Mouse (Mus musculus) heart, adult 8-10 months (tissue): ENCODE results near the gene Lst1. TPM values are rescaled to one million over a fixed set of nuclear protein-coding genes. Genes with fewer than 3 reads are reported as not detected.

Source experiments
- DNase-seq: peaks from one replicate; pipeline ENCODE4 v3.0.0; 2022; ENCODE audit warnings: low spot score
- total RNA-seq, 4 experiments: library from RNA; stranded (reverse); gene quantifications; 2 replicates each; pipeline ENCODE4 v1.2.4; 2022

Lst1 gene
- total RNA-seq, 4 experiments from 2014 or later = 1.8 to 3.6 (median 2.6) TPM

DNA sequence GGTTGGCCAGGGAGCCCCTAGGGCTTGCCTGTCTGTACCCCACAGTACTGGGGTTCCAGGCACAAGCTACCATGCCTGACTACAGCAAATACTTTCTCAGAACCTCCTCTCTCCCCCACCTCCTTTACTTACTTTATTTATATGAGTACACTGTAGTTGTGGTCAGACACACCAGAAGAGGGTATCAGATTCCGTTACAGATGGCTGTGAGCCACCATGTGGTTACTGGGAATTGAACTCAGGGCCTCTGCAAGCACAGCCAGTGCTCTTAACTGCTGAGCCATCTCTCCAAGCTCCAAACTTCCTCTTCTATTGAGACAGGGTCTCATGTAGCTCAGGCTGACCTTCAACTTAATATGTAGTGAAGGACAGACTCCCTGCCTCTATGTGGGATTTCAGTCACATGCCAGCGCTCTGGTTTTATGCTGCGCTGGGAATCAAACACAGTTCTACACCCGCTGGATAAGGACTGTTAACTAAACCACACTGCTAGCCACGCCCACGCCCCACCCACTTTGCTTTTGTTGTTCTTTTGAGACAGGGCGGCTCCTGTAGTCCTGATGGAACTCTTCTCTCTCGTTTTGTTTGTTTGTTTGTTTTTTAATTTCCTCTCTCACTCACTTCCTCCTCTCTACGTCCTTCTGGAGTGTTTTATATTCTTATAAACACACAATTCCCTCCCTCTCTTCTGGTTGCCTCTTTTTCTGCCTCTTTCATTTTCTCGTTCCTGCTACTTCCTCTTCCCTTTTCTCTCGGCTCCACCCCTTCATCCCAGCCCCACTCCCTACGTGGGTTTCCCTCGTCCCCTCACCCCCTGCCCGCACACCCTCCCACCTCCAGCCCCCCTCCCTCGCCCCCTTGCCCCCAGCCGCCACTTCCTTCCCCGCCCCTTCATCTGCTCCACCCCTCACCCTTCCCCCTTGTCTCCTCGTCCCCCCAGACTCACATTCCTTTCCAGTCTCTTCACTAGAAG is 2.3 kb downstream of the Lst1 start:
- DNase-seq = peak; percentile 77

DNA sequence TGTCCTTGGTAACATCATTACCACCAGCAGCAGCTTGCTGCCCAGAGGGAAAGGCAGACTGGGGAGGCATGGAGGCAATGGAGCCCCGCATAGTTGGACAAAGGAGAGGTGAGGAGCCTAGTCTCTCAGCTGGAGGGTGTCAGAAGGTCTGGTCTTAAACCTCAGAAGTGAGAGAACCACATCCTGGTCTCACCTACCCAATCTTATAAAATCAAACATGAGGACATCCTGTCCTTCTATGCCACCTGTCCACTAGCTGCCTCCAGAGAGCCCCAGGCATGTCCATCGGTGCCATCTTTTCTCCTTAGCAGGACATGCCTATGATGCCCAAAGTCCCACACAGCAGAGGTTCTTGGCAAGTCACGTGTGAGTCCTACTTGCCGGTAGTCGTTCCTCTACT is 8.1 kb downstream of the Lst1 start:
- DNase-seq = no peak

GRCm38 (mm10) chr17:35178528-35178927 is 9.7 kb downstream of the Lst1 start:
- DNase-seq = peak; percentile 73

GRCm38 (mm10) chr17:35175968-35176367 is 12.3 kb downstream of the Lst1 start, which contains the start of gene Aif1:
Gene Aif1, minus strand, starts transcription at chr17:35176068.
- DNase-seq = no peak

DNA sequence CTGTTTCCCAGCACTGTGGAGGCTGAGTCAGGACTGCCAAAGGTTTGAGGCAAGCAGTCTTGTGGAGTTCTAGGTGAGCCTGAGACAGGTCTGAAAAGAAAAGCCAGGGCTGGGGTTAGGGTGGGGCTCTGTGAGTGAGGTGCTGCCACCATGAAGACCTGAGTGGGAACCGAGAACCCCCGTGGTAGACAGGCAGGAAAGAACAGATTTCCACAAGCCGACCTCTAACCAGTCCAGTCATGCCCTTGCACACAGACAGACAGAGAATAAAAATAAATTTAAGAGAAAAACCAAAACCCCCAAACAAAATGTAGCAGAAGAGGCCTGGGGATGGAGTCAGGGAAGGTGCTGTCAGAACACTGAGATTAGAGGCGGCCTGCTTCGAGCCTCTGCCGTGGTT is 12.9 kb downstream of the Lst1 start:
- no peak for DNase-seq

- DNase-seq = no peak
Observed at GRCm38 (mm10) chr17:35174201-35174977, 13.8 kb downstream of the Lst1 start.

DNA sequence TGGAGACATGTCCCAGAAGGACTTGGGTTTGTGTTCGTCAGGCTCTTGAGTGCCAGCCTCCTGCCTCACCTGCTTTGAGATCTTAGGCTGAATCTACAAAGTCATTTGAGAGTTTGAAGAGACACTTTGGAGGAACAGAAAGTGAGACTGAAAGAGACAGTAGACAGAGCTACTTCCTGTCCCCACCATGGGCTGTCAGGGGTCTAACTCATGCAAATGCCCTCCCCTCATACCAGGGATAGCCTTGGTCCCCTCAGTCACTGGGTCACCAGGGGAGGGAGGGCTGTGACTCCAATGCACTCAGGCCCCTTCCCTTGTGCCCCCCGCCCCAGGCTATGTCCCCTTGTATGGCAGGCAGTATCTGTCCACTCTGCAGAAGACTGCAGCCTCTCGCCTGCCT is 14.9 kb downstream of the Lst1 start:
- no peak for DNase-seq

- DNase-seq = no peak
Observed at GRCm38 (mm10) chr17:35172445-35173234, 15.6 kb downstream of the Lst1 start.

- no peak for DNase-seq
Observed at GRCm38 (mm10) chr17:35168541-35169207, 19.6 kb downstream of the Lst1 start.

DNA sequence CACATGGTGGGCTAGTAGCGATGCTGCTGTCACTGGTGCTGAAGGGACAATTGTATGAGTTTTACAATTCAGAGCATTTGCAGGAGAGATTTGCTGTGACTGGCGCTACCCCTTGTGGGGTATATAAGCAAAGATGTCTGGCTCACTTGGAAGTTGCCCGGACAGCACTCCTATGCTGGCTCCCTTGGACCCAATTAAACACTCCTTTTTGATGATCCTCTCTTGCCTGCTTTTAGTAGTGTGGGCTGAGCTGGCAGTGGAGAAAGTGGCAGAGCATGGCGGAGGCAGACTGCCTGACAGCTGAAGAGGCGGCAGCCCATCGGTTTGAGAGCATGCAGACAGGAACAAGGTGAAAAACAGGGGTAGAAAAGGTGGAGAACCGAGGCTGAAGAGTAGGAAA is 20.4 kb downstream of the Lst1 start:
- no peak for DNase-seq

DNA sequence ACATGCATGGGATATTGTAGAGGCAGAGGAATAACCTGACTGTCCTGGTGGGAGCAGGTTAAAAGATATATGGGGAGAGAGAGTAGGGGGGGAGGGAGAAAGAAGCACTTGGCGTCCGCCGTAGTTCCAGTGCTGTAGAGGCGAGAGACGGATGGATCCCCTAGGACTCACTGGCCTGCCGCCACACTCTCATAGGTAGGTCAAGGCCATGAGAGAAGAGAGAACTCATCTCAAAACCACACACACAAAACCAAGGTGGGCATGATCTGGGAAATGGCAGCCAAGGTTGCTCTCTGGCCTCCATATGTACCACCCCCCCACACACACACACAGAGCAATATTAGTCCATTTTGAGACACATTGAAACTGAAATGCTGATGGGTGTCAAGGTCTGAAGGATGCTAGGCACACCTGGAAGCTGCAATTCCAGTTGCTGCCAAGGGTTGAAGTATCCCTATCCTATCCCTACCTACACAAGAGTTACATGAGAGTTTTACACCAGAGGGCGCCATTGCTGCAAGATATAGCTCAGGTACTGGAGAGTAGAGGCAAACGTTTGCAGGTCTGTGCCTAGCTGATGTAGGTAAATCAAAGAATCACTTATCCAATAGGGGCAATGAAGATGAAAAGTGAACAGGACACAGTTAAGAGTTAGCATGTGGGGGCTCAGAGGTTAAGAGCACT is 21.7 kb downstream of the Lst1 start:
- peak; percentile 60 for DNase-seq

- DNase-seq = no peak
Observed at GRCm38 (mm10) chr17:35165451-35166155, 22.6 kb downstream of the Lst1 start.

DNA sequence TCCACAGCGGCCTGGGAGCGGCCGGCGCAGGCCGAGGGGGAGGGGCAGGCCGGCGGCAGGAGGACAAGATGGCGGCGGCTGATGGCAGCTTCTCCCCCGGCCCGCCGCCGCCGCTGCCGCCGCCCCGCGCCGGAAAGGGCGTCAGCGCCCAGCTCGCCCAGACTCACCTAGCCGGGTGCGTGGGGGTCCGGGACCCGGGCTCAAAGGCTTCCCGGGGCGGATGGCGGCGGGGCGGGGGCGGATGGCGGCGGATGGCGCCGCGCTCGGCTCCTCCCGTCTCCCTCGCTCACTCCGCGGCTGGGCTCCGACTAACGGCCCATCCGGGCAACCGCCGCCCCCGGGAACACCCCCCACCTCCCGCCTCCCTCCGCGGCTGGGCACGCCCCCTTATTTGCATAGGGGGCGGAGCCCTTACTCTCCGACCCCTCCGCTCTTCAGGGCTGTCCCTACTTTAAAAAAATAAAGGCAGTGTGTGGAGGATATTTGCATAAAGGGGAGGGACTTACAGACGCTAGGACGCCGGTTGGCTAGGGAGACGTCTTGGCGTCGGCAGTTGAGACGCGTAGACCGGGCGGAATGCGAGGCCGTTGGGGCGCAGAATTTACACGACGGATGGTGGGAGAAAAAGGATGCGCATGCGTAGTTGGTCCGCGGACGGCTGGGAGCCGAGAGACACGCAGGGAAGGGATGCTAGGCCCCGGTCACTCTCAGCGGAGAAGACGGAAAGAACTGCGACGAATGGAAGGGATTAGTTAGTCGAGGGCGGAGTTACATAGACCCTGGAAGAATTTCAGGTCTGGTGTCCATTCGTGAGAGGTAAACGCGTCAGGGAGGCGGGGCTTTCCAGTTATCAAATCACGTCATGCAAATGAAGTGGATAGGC is 23.4 kb downstream of the Lst1 start, which contains the start of gene Prrc2a:
Gene Prrc2a, minus strand, starts transcription at position 330 of the 883 bp plus-strand sequence.
- peak; percentile 98 for DNase-seq

GRCm38 (mm10) chr17:35164218-35164567 is 24.0 kb downstream of the Lst1 start:
- no peak for DNase-seq

DNA sequence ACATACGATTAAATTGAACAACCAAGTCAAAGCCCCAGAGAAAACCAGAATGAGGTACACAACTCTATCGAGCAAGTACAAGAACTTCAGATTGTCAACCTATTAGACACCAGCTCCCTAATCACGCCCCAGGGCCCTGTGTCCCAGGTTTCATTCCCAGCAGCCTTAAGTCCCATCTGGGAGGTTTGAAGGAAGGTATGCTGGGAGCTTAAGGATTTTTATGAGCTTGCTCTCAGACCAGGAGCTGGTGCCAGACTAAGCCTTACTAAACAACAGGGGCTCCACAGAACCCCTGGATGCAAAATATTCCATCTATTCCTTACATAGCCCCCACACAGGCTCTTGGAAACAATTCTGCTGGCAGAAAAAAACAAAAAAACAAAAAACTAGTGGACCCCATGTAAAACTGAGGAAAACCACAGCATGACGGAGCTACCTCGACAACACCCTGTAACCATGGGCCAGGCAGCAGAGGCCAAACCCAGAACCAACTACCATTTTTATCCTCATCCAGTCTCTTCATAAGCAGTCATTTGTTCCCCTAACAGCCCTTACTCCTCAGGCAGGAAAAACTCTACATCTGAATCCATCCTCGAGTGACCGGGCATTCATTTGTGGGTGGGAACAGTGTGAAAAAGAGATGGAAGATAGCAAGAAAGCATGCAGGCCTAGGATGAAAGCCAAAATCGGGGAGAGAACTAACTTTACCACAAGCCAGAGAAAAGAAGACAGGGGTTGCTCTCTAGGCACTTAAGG is 24.7 kb downstream of the Lst1 start:
- DNase-seq = no peak

GRCm38 (mm10) chr17:35162730-35163129 is 25.5 kb downstream of the Lst1 start:
- DNase-seq = no peak

GRCm38 (mm10) chr17:35162121-35162520 is 26.1 kb downstream of the Lst1 start:
- DNase-seq = no peak

GRCm38 (mm10) chr17:35161421-35161820 is 26.8 kb downstream of the Lst1 start:
- no peak for DNase-seq
